Mouse (Mus musculus): ENCODE measurements around the gene Insl6. TPM values are rescaled to one million over a fixed set of nuclear protein-coding genes. Genes with fewer than 3 reads are reported as not detected.
A peak's percentile ranks its signal among the peaks of the same experiment; 100 is the strongest.

The Insl6 gene
- total RNA-seq (2015) (not detected in 2 replicates), total RNA-seq (2017) (0.81 TPM in 1 of 2 replicates, not detected in the other)

DNA sequence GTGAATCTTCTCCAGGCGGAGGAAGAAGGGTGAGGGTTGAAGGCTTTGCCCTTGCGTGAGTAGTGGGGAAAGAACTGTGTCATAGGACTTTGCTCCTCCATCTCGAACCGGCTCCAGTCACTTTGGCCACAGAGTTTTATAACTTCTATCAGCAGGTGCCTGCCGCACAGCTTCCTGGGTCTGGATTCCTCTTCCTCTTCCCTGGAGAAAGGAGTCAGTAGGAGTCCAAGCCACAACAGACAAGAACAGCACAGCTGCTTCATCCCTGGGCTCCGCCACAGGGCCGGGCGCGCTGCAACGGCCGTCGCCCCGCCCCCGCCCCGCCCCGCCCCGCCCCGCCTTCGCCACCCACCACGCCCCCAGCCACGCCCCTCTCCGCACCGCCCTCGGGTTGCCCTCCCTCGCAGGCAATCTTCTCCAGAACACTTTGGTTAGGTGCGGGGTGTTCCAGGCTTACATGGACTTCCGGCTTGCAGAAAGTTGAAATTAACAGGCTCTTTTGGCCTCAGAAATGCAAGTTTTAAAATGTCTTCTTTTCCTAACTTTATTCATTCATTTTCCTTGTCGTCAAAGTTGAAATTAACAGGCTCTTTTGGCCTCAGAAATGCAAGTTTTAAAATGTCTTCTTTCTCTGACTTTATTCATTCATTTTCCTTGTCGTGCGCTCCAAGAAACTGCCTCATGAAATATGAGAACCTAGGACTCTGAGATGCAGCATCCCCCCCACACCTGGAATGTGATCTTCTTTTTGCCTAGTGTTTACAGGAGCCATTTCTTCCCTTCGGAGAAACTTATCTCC is at the start of gene Insl6:
Gene Insl6, minus strand, starts transcription at position 304 of the 799 bp plus-strand sequence.
- peak; percentile 92 for ATAC-seq (ENCODE audit: poor library complexity, severe bottlenecking)

DNA sequence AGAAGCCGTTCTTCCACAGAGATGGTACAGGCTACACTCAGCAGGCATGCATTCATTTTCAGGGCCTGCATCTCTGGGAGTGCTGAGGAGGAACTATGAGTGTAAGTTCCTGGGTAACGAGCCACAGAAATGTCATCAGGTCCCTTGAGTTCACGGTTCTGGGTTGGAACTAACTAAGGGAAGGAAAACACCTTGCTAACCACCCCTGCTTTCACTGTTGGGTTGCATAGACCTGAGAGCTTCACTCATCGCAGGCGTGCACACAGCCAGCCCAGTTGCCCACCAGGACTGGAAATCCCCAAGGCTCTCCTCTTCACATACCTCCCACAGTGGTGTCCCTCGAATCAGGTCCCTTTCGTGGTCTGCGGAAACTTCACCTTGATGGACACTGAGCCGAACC is 49.8 kb upstream of the Insl6 start:
- no peak for ATAC-seq (ENCODE audit: poor library complexity, severe bottlenecking)

DNA sequence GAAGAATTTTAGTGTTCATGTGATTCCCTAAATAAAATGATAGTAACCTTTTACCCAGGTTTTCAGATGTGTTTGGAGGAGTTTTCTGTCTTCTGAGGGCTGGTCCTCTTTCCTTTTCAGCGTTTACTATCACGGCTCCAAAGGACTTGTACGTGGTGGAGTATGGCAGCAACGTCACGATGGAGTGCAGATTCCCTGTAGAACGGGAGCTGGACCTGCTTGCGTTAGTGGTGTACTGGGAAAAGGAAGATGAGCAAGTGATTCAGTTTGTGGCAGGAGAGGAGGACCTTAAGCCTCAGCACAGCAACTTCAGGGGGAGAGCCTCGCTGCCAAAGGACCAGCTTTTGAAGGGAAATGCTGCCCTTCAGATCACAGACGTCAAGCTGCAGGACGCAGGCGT is 48.3 kb upstream of the Insl6 start:
- ATAC-seq (ENCODE audit: poor library complexity, severe bottlenecking) = no peak

DNA sequence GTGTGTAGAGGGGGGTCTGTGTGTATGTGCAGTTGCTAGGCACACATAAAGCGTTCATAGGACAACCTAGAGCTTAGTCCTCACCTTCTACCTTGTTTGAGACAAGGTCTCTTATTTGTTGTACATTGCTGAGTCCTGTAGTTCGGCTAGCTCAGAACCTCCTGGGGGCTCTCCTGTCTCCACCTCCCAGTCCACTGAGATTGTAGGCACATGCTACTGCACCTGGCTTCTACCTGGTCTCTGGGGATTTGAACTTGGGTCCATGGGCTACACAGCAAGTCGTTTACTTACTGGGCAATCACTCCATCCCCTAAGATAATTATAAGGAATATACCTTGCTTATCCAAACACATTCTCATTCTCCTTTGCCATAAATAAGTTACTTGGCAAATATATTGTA is 47.5 kb upstream of the Insl6 start:
- ATAC-seq (ENCODE audit: poor library complexity, severe bottlenecking) = no peak

DNA sequence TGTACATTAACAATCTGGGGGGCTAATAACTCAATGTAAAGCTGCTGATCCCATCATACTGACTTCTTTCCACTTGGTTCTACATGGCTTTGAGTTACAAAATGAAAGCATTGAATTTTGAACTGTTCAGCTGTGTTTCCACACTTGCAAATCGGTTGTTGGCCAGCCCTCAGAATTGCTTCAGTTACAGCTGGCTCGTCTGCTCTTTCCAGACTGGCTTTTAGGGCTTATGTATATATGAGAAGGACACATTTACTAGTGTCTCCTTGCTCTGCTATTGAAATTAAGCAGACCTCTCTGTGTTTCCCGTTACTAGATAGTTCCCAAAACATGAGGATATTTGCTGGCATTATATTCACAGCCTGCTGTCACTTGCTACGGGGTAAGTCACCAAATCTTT is 47.0 kb upstream of the Insl6 start:
- peak; percentile 17 for ATAC-seq (ENCODE audit: poor library complexity, severe bottlenecking)

DNA sequence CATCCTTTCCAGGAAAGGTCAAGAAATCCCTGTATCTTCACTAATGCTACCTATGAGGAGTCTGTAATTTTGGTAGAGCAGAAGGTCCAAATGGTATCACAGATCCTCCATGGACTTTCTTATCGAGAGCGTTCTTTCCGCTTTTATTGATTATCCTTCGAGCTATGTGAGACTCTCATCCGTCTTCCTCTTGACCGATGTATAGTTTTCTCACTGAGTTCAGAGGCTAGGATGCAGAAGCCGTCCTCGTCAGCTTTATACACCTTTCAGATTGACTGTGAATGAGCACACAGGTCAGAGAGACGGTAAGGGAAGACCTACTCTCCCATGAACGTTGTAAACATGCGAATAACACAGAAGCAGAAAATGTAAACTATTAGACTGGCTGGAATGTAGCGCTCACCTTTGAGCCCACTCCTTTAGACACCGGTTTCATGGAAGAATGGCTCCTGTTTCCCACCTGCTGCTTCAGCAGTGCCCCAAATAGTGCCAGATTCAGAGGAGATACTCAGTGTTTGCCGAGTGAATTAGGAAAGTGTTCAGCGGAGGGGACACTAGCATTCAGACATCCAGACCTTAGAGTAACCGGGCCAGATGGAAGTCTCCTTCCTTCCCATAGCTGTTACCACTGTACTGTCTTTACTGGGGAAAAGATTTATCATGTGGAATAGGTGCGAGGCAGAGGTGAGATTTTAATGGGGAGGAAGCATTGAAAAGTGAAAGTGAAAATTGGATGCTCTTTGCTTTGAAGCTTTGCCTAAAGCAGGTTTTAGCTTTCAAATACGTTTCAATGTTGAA is 46.3 kb upstream of the Insl6 start:
- peak; percentile 15; the same call in 1 of the 2 replicates for ATAC-seq (ENCODE audit: poor library complexity, severe bottlenecking)

DNA sequence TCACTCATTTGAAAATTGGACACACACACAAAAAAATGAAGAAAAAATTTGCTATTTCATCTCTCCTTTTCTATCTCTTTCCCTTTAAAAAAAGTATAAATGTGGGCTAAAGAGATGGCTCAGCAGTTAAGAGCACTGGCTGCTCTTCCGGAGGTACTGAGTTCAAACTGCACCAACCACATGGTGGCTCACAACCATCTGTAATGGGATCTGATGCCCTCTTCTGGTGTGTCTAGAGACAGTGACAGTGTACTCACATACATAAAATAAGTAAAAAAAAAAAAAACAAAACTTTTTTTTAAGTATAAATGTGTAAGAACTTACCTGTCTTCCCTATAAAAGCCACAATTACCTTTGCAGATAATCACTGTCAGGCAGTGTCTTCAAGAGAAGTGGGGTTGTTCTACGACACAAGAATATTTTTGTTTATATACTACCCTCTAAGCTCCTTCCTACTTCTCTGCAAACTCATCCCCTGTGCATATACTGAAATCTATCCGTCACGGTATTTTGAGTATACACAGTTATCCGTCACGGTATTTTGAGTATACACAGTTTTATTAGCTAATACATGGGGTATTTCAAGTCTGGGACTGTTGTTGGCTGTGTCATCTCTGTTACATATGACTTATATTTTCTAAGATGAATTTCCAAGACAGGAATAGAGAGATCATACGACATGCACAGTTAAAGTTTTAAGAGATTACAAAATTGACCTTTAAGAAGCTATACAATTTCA is 45.6 kb upstream of the Insl6 start:
- no peak for ATAC-seq (ENCODE audit: poor library complexity, severe bottlenecking)

DNA sequence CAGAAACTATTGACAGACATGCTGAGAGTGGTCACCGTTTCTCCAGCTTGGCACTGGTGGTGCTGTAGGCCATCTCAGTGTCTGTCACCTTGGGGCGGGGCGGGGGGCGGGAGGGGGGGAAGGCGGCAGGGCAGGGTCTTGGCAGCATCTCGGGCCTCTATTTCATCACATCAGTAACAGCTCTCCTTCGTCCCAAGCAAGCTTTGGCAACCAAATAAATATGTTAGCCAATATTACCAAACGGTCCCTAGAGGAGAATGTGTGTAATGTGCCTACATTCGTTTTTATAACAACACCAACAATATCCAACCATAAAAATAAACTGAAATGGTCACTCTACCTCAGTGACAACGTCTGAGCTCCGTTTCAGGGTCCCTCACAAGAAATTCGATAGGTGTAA is 45.0 kb upstream of the Insl6 start:
- ATAC-seq (ENCODE audit: poor library complexity, severe bottlenecking) = no peak

DNA sequence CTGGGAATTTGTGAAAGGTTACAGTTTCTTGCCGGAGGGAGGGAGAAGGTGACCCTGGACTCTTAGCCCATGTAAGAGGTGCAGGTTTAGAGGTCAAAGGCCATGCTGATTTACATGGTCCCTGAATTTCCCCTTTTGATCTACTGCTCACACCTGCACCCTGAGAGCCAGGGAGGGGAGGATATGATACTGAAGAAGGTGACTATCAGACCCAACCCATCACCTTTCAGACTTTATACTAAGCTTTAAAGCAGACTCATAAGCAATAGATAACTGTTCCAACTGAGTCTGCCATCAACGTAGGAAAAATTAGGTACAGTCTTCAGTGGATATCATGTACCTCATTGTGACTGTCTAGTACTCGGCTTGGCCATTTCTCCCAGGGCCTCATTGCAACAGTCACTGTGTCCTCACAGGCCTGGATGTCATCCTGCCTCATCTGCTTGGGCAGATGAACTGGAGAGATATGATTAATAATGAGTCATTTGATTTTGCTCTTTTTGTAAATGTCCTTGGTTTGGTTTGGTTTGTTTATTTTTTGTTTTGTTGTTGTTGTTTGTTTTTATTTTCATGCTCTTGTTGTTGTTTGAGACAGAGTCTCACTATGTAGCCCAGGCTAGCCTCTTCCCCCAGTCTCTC is 43.6 kb upstream of the Insl6 start:
- no peak for ATAC-seq (ENCODE audit: poor library complexity, severe bottlenecking)

DNA sequence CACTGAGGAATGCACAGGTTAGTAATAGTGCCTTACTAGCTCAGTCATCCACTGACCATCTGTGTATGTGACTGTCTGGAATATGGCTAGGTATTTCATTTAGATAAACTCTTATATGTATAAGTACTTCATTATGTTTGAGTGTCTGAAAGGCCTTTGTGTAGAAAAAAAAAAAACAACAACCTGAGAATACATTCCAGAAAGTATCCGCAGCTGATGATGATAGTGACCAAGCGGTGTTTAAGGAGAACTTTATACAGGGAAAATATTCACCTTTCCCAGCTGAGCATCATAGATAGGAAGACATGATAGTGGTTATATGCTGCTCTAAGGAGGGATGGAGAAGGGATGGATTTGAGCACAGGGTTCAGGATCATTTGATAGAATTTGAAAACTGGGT is 42.9 kb upstream of the Insl6 start:
- no peak for ATAC-seq (ENCODE audit: poor library complexity, severe bottlenecking)

DNA sequence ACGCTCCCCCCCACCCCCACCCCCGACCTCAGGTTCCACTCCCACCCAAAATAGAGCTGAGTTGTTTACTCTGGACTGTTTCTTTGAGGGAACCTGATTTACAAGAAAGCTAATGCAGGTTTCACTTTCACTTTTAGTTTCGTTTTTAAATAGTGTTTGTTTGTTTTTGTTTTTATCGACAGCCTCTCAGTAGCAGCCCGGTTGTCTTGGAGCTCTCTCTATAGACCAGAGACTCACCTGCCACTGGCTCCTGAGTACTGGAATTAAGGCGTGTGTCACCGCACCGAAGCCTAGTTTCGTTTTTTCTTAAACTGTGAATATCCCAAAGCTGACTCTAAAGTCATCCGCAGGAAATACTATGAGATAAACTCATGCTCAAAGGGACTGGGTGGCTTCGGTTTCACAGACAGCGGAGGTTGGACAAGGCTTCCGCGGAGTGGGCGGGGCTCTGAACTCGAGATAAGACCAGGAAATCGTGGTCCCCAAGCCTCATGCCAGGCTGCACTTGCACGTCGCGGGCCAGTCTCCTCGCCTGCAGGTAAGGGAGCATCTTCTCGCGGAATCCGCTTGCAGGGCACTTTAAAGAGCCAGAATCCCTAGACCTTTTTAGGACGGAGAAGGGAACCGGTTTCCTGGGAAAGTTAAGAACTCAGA is 41.9 kb upstream of the Insl6 start, which contains the start of the genes Plgrkt and Cd274:
Gene Plgrkt, minus strand, starts transcription at position 422 of the 654 bp plus-strand sequence.
Gene Cd274, plus strand, starts transcription at position 487 of the 654 bp plus-strand sequence.
- ATAC-seq (ENCODE audit: poor library complexity, severe bottlenecking) = peak; percentile 93

DNA sequence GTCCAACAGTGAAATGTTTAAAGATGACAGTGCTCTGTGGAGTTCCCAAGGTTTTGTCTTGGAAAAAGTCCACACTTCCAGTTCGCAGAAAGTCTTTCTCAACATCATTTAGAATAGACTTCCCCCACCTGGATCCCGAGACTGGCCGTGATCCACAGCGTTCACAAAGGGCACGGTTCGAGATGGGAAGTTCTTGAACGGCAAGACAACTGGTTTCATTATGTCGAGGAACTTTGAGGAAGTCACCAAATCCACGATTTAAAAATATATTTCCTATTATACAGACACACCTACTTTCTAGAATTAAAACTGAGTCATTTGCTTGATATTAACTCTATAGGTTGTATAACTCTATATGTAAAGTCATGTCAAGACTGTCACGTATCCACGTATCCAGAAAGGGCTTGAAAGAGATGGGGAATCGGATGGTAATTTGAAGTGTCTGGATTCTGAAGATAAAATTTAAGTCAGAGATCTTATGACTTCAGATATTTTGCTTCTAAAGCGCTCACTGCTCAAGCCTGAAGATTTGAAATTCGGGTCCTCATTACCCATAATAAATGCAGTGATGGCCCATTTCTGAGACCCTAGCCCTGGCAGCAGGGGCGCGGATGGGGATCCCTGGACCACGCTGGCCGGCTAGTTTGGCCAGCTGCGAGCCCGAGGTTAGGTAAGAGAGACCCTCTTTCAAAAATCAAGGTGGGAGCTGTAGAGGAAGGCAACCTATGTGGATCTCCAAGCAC is 41.2 kb upstream of the Insl6 start:
- ATAC-seq (ENCODE audit: poor library complexity, severe bottlenecking) = no peak

DNA sequence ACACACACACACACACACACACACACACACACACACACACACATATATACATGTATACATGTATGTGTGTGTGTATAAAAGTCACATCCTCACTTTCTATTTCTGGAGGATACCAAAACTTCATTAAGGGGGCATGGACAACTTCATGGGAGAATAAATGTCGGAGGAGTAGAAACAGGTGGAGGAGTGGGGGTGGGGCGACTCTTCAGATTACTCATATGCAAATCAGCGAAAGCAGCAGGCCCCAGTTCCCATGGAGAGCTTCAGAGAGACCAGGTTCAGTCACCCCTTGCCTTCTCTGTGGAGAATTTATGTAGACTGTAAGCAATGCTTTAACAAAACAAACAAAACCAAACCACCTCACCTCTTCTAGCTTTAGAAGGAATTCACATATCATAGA is 39.9 kb upstream of the Insl6 start:
- ATAC-seq (ENCODE audit: poor library complexity, severe bottlenecking) = no peak

DNA sequence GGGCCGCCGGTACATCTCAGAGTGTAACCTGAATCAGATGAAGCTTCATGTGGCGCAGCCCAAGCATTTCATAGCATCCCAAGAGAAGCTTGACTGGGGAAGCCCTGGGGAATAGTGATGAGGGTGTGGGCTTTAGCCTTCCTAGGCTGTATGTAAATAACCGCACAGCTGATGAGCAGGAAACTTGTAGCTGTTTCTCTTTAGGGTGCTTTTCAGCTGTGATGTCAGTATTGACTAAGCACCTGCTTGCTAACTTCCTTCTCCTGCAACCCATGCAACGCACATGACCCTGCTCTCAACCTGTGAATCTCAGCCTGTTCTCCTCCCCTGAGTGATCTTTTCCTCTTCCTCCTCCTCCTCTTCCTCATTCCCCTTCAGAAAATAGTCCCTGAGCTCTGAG is 38.9 kb upstream of the Insl6 start:
- ATAC-seq (ENCODE audit: poor library complexity, severe bottlenecking) = no peak

DNA sequence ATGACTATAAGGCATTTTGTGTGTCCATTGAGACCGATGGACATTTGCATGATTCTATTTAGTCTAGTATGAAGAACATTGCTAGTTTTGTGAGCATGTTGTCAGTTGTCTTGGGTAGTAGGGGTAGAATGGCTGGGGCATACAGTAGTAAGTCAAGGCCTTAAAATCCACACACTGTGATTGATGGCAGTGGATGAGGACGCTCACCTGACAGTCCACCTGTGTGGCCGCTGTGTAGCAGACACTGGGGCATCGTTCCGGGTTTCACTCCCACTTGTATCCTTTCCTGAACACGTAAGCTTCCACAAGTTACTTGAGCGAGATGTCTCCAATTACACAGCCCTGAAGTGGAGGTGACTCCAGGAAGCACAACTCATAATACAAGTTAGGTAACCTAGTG is 38.4 kb upstream of the Insl6 start:
- ATAC-seq (ENCODE audit: poor library complexity, severe bottlenecking) = no peak

DNA sequence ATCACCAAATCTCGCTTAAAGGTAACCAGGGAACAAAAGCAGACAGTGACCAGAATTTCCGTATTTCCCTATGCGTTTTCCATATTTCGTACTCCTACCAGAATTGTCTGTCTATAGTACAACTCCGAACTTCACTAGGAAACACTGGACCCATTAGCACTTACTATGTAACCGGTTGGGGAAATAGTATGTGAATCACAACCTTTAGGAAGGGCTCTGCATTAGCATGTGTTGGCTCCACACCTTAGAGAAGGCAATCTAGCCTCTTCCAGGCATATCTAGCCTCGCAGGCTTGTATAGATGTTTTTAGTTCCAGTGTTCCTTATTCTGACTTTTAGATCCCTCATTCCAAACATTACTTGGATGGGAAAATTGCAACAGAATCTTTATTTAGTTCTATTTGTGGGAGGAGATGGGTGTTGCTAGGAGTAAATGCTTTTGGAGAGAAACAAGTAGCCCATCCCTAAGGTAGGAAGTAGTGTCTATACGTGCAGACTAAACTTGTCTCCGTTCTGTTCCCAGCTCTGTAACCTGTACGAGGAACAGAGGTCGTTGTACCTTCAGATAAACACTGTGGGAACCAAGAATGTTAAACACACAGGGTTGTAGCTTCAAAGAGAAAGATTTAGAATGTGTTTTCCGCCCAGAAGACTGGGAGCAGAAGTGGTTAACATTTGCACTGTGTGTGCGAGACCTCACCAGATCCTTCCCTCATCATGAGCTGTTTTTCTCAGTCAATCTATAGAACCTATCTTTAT is 37.2 kb upstream of the Insl6 start:
- no peak for ATAC-seq (ENCODE audit: poor library complexity, severe bottlenecking)

DNA sequence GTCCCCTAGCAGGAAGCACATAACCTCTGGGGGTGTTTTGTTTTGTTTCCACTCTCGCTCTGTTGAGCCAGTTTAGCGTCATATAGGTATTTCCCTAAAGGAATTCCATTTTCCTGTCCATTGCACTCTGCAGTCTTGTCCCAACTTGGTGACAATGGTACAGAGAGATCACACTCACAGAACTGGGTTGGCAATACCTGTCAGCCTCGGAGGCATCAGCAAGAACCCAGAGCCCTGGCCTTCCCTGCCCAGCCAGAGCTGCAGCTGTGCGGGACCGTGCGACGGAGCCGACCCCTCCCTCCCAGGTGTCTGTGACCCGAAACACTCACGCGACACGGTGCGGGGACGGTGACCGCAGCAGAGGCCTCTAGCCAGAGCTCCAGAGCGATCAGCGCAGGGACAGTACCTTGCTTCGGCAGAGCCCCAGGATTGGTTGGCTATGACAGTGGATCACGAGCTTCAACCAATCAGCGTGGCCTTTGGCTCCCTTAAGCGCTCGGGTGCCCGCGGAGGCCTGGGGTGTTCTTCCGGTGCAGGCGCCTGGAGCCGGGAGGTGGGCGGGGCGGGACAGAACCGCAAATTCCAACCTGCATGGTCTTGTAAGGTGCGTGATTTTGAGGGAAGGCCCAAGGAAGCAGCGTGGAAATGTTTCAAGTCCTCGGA is 36.4 kb upstream of the Insl6 start:
- ATAC-seq (ENCODE audit: poor library complexity, severe bottlenecking) = peak; percentile 99

DNA sequence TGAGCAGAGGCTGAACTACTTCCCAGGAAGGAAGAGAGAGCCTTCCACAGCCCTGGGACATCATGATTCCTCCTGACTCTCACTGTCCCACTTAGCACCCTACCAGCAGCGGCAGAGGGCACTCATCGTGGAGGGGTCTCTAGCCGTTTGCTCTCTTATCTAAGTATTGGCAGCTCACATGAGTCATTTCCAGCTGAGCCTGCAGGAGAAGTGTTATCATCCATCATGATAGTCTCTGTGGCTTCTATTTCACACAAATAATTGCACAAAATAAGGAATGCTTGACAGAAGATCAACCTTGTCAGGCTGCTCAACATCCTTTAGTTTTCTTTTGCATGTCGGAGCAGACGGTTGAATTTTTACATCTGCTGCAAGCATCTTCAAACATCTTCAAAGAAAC is 35.1 kb upstream of the Insl6 start:
- ATAC-seq (ENCODE audit: poor library complexity, severe bottlenecking) = no peak
